Mouse (Mus musculus) G1E (cell line): Measurements from ENCODE around the gene Cops3. TPM values are rescaled to one million over a fixed set of nuclear protein-coding genes. Genes with fewer than 3 reads are reported as not detected.

Experiments
- ATAC-seq: 2 replicates; pipeline ENCODE4 v1.8.0; 2016; ENCODE audit warnings: mild to moderate bottlenecking; ENCODE audit not compliant: insufficient number of reproducible peaks, poor library complexity, low FRiP score, severe bottlenecking; ENCODE audit errors: extremely low read depth
- DNase-seq: peaks from one replicate; pipeline ENCODE4 v3.0.0; 2012; ENCODE audit warnings: low spot score
- H3K27me3 ChIP-seq: 2 replicates; pipeline ENCODE4 v1.6.1; 2012; ENCODE audit warnings: mild to moderate bottlenecking, low read length, inconsistent platforms; ENCODE audit not compliant: insufficient read depth
- H3K36me3 ChIP-seq: replicated peaks from 2 replicates; pipeline ENCODE3; 2012; ENCODE audit warnings: mild to moderate bottlenecking, inconsistent platforms
- H3K4me1 ChIP-seq: 2 replicates; pipeline ENCODE4 v1.6.1; 2012; ENCODE audit warnings: low read depth, low read length, inconsistent platforms, mixed read lengths; ENCODE audit not compliant: insufficient read depth
- H3K4me3 ChIP-seq: 2 replicates; pipeline ENCODE4 v1.5.1; 2012; ENCODE audit warnings: low read depth, mild to moderate bottlenecking, inconsistent platforms, low read length, moderate library complexity, mixed read lengths
- H3K9me3 ChIP-seq: replicated peaks from 2 replicates; pipeline ENCODE4 v1.6.1; 2012; ENCODE audit warnings: inconsistent platforms
- CTCF ChIP-seq: IDR thresholded peaks from 2 replicates; pipeline ENCODE4 v1.5.1; 2012; ENCODE audit warnings: low read depth, low read length, inconsistent platforms, mixed read lengths
- GATA1 ChIP-seq: IDR thresholded peaks from 2 replicates; pipeline ENCODE4 v1.6.1; 2012; ENCODE audit warnings: borderline replicate concordance, low read length, inconsistent platforms, mixed read lengths
- GATA2 ChIP-seq: IDR thresholded peaks from 2 replicates; pipeline ENCODE4 v1.6.1; 2012; ENCODE audit warnings: low read depth, low read length, inconsistent platforms, borderline replicate concordance
- POLR2AphosphoS5 ChIP-seq: IDR thresholded peaks from 2 replicates; pipeline ENCODE4 v1.6.1; 2012; ENCODE audit warnings: low read depth, low read length, inconsistent platforms; ENCODE audit not compliant: insufficient replicate concordance
- TAL1 ChIP-seq: conservative IDR thresholded peaks from 2 replicates; pipeline ENCODE4 v1.6.1; 2012; ENCODE audit warnings: low read depth, low read length, inconsistent platforms, mixed read lengths
- polyA plus RNA-seq: library from polyadenylated mRNA; stranded (reverse); fragments of >175 nt; gene quantifications from 2 replicates; pipeline ENCODE4 v1.2.3, GENCODE M21; 2012
- total RNA-seq, 2 experiments: library from RNA; stranded (forward) in 1 of 2; stranded (reverse) in 1 of 2; fragments of 200-1000 nt in 1 of 2; fragments of >200 nt in 1 of 2; fragmentation: Nextera tagmentation in 1 of 2; gene quantifications; 2 replicates each; pipeline ENCODE4 v1.2.3; 2014 to 2017

Cops3 gene
- total and polyA plus RNA-seq, 3 experiments, result 20.8 to 247 (median 165) TPM

- Histone ChIP-seq H3K4me3 (no peak overlapping the region), H3K36me3 (peaks cover 14% of the 10 kb centered on the region), H3K27me3 (peaks cover 21% of the 10 kb centered on the region), H3K9me3 (peaks cover 2% of the 10 kb centered on the region), H3K4me1 (no peaks in the 10 kb centered on the region)
- DNase-seq (no peak), ATAC-seq (no peak)
- TF ChIP-seq POLR2AphosphoS5 (no peak), CTCF (no peak), TAL1 (no peak), GATA2 (no peak), GATA1 (no peak)
Observed at GRCm38 (mm10) chr11:59782091-59782590, 57.5 kb downstream of the Cops3 start.

GRCm38 (mm10) chr11:59780241-59780640 lies 59.4 kb downstream of the Cops3 start:
- TF ChIP-seq GATA2 (no peak), TAL1 (no peak), CTCF (no peak), POLR2AphosphoS5 (no peak), GATA1 (no peak)
- Histone ChIP-seq H3K4me3 (no peak overlapping the region), H3K27me3 (peaks cover 8% of the 10 kb centered on the region; the same call in 1 of the 2 replicates), H3K4me1 (no peaks in the 10 kb centered on the region), H3K36me3 (peaks cover 33% of the 10 kb centered on the region), H3K9me3 (no peaks in the 10 kb centered on the region)
- DNase-seq, result no peak
- ATAC-seq, result no peak

DNA sequence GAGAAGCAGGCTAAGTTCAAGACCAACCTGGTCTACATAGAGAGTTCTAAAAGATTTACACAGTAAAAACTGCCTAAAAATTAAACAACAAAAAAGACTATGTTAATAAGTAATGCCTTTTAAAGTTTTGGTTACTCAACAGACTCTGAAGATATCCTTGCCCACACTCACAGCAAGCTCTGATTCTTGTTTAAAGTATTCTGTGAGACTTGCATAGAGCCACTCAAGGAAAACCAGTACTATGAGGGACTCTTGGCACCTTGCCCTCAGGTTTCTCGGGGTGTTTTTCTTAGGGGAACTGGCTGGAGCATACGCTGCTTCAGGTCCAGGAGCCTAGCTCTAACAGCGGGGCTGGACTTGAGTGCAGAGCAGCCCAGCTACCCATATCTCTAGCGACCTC lies 60.2 kb downstream of the Cops3 start:
- peaks cover 39% of the 10 kb centered on the region for H3K36me3 ChIP-seq

DNA sequence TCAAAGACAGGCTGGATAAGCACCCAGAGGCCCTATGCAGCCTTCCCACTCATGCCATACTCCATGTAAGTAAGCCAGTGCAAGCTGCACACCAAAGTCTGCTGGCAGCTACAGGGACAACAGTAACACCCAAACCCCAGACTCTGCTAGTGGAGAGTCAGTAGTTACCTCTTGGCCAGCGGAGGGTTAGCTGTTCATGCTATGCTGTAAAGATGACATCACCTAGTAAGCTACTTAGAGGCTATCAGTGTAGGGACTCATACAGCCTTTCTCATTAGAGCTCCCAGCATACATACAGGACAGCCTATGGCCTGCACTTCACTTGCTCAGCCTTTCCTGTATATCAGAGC lies 60.8 kb downstream of the Cops3 start:
- Histone ChIP-seq H3K36me3 (peaks cover 45% of the 10 kb centered on the region), H3K4me1 (no peaks in the 10 kb centered on the region), H3K4me3 (no peak overlapping the region), H3K9me3 (no peaks in the 10 kb centered on the region), H3K27me3 (no peaks in the 10 kb centered on the region)
- no peak for DNase-seq
- ATAC-seq, result no peak
- TF ChIP-seq GATA1, result no peak
- TF ChIP-seq CTCF, result no peak
- TF ChIP-seq TAL1, result no peak
- TF ChIP-seq GATA2, result no peak
- no peak for TF ChIP-seq POLR2AphosphoS5

More for the DNA sequence above, 60.2 kb downstream of the Cops3 start:
- ATAC-seq (no peak), DNase-seq (no peak)
- TF ChIP-seq GATA1 (no peak), POLR2AphosphoS5 (no peak), TAL1 (no peak), CTCF (no peak), GATA2 (no peak)
- H3K27me3 ChIP-seq, result peaks cover 2% of the 10 kb centered on the region; the same call in 1 of the 2 replicates
- no peaks in the 10 kb centered on the region for H3K9me3 ChIP-seq
- no peak overlapping the region for H3K4me3 ChIP-seq
- no peaks in the 10 kb centered on the region for H3K4me1 ChIP-seq

DNA sequence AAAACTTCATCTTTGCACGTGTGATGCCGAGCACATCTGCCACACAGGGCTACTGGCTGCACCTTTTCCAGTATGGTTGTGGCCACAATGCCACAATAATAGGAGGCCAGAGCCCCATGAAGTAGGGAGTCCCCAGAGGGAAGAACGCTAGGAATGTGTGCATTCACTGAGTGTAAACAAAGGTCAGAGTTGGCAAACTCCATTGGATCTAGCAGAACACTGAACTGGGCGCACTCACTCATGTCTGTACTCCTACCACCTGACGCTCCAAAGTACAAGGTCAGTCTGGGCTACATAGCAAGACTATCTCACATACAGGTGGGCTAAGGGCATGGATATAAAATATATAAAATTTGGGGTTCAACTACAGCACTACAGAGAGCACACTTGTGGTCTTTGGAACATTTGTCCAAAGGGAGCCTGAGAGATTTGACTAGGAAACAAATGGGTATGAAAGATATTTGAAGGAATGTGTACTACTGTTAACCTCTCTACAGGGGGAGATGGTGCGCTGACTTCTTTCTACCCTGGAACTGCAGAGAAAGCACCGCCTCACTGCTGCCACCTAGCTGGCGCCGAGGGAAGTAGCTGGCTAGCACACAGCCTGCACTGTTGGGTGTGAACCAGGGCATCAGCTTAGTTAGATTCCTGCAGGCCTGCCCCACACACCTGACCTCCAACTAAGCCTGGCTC lies 61.3 kb downstream of the Cops3 start:
- ATAC-seq (peak; percentile 45), DNase-seq (peak; percentile 65)
- Histone ChIP-seq H3K36me3 (peaks cover 50% of the 10 kb centered on the region), H3K4me1 (no peaks in the 10 kb centered on the region), H3K27me3 (no peaks in the 10 kb centered on the region), H3K9me3 (no peaks in the 10 kb centered on the region), H3K4me3 (no peak overlapping the region)
- TF ChIP-seq GATA2, result no peak
- peak; percentile 100 for TF ChIP-seq CTCF

GRCm38 (mm10) chr11:59777259-59777658 lies 62.4 kb downstream of the Cops3 start:
- Histone ChIP-seq H3K9me3 (no peaks in the 10 kb centered on the region), H3K36me3 (peaks cover 59% of the 10 kb centered on the region), H3K27me3 (no peaks in the 10 kb centered on the region), H3K4me3 (no peak overlapping the region), H3K4me1 (no peaks in the 10 kb centered on the region)
- DNase-seq (no peak), ATAC-seq (no peak)
- TF ChIP-seq TAL1, result no peak
- no peak for TF ChIP-seq POLR2AphosphoS5
- no peak for TF ChIP-seq CTCF
- TF ChIP-seq GATA2, result no peak
- no peak for TF ChIP-seq GATA1
